Mouse (Mus musculus) forebrain, embryonic 16.5 days (tissue): Measurements from ENCODE around the gene Upf3a. TPM values are rescaled to one million over a fixed set of nuclear protein-coding genes. Genes with fewer than 3 reads are reported as not detected.

Experiments used
- ATAC-seq: fragments of 200-750 bp; cut with Nextera tagmentation; 2 replicates; pipeline ENCODE4 v1.8.0; 2017; ENCODE audit warnings: mild to moderate bottlenecking, moderate library complexity
- H3K27ac ChIP-seq: fragments of 300-500 bp; sonication (generic); 2 replicates; pipeline ENCODE4 v1.5.1; 2014; ENCODE audit warnings: low read length, control low read depth
- H3K27me3 ChIP-seq: fragments of 300-500 bp; sonication (generic); replicated peaks from 2 replicates; pipeline ENCODE4 v1.6.1; 2014; ENCODE audit warnings: low read length; ENCODE audit not compliant: control insufficient read depth, insufficient read depth
- H3K36me3 ChIP-seq: fragments of 300-500 bp; sonication (generic); 2 replicates; pipeline ENCODE4 v1.6.1; 2014; ENCODE audit not compliant: control insufficient read depth, insufficient read depth
- H3K4me1 ChIP-seq: fragments of 300-500 bp; sonication (generic); replicated peaks from 2 replicates; pipeline ENCODE4 v1.6.1; 2014; ENCODE audit warnings: low read length; ENCODE audit not compliant: control insufficient read depth, insufficient read depth
- H3K4me2 ChIP-seq: fragments of 300-500 bp; sonication (generic); 2 replicates; pipeline ENCODE4 v1.6.1; 2014; ENCODE audit warnings: mild to moderate bottlenecking, low read length, control low read depth
- H3K4me3 ChIP-seq: fragments of 300-500 bp; sonication (generic); replicated peaks from 2 replicates; pipeline ENCODE4 v1.5.1; 2014; ENCODE audit warnings: mild to moderate bottlenecking, low read length, control low read depth
- H3K9ac ChIP-seq: fragments of 300-500 bp; sonication (generic); replicated peaks from 2 replicates; pipeline ENCODE4 v1.6.1; 2014; ENCODE audit warnings: low read depth, low read length, control low read depth
- H3K9me3 ChIP-seq: fragments of 300-500 bp; sonication (generic); 2 replicates; pipeline ENCODE4 v1.6.1; 2016; ENCODE audit warnings: low read length; ENCODE audit not compliant: control insufficient read depth
- WGBS: fragments of 180-500 bp; shearing (Covaris S2); extraction: QIAGEN DNeasy Blood & Tissue Kit; methylation state at CpG from one replicate; pipeline ENCODE4 v1.1.7; 2014; 5-methylcytosine and 5-hydroxymethylcytosine counted together
- polyA plus RNA-seq: library from polyadenylated mRNA; unstranded; fragments of >200 nt; fragmentation: Nextera tagmentation; extraction: Ambion mirVana; gene quantifications from 2 replicates; pipeline ENCODE4 v1.2.1, GENCODE M21; 2015

Upf3a gene
- polyA plus RNA-seq, 1 experiment from 2014 or later = 44.7 TPM

- no peaks in the 10 kb centered on the region for H3K27me3 ChIP-seq
- peak overlapping the region; percentile 64 for H3K4me2 ChIP-seq
- H3K27ac ChIP-seq = peak overlapping the region; percentile 60; the same call in 1 of the 2 replicates
- H3K9me3 ChIP-seq = no peaks in the 10 kb centered on the region
- ATAC-seq = peak; percentile 61
- peak overlapping the region; percentile 87 for H3K4me3 ChIP-seq
- H3K36me3 ChIP-seq = peaks cover 13% of the 10 kb centered on the region
- H3K9ac ChIP-seq = peak overlapping the region; percentile 86
- WGBS = under 1% methylated on average over 38 of the region's 38 CpGs
- H3K4me1 ChIP-seq = peaks cover 17% of the 10 kb centered on the region
Measured at GRCm38 (mm10) chr8:13757805-13758727, 27.3 kb upstream of the Upf3a start.

DNA sequence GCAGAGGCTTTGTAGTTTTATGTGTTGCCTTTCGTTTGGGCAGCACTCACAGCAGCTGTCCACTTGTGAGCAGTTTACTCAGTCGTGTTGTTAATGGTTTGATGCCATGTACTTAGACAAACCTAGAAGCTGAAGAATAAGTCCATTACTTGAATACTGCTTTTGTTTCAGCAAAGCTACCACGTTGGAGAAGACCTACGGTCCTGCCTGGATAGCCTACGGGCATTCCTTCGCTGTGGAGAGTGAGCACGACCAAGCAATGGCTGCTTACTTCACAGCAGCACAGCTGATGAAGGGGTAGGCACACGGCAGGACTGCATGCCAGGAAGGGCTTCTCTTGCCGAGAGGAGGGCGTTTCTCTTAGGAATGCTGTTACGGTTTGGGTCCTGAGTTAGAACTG lies 16.2 kb upstream of the Upf3a start:
- H3K36me3 ChIP-seq = peaks cover 75% of the 10 kb centered on the region
- no peaks in the 10 kb centered on the region for H3K9me3 ChIP-seq
- H3K4me1 ChIP-seq = no peaks in the 10 kb centered on the region
- WGBS = 89% methylated on average over 11 of the region's 11 CpGs
- no peaks in the 10 kb centered on the region for H3K27me3 ChIP-seq
- no peak overlapping the region for H3K4me3 ChIP-seq
- no peak overlapping the region for H3K27ac ChIP-seq
- ATAC-seq = no peak
- no peak overlapping the region for H3K4me2 ChIP-seq
- no peak overlapping the region for H3K9ac ChIP-seq

DNA sequence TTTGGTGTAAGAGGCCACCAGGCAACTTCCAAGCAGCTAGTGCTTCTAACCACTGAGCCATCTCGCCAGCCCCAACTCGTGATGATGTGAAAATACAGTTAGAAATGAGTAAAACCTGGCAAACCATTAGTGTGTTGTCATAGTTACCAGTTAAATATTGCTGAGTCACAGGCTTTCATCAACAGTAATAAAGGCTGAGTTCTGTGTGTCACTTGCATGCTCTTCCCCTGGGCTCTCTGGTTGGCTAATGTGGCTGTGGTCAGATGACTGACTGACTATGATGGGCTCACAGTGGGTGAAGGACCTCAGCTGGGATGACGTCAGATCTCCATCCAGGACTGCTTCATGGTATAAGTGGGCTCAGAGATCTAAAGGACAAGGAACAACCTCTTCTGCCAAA lies 4.9 kb upstream of the Upf3a start:
- Histone ChIP-seq H3K9me3 (no peaks in the 10 kb centered on the region), H3K4me2 (no peak overlapping the region), H3K4me3 (no peak overlapping the region), H3K36me3 (peaks cover 35% of the 10 kb centered on the region), H3K27ac (no peak overlapping the region), H3K4me1 (peaks cover 7% of the 10 kb centered on the region), H3K27me3 (no peaks in the 10 kb centered on the region), H3K9ac (no peak overlapping the region)
- ATAC-seq = no peak
- WGBS = 82% methylated on average over 3 of the region's 3 CpGs

DNA sequence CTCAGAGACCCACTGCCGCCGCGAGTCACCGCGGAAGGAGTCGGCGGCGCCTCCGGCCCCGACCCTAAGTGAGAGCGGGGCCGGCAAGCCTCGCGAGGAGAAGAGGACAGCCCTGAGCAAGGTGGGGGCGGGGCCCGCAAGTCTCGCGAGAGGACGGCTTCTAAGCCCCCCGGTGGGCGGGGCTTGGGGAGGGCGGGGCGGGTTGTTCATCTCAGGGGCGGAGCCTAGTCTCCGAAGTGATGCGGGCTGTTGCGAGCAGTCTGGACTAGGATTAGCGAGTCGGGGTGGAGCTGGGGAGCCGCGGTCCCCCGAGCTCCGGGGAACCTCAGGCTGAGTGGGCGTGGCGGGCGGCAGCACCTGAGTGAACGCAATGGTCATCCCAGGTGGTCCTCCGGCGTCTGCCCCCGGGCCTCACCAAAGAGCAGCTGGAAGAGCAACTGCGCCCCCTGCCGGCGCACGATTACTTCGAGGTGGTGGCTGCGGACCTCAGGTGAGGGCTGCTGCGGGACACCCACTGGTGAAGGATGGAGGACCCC lies 417 bp downstream of the Upf3a start:
- ATAC-seq = peak; percentile 95
- H3K4me1 ChIP-seq = peaks cover 12% of the 10 kb centered on the region
- H3K27ac ChIP-seq = peak overlapping the region; percentile 94
- under 1% methylated on average over 46 of the region's 47 CpGs for WGBS
- H3K4me3 ChIP-seq = peak overlapping the region; percentile 78
- peak overlapping the region; percentile 84 for H3K9ac ChIP-seq
- H3K27me3 ChIP-seq = no peaks in the 10 kb centered on the region
- no peaks in the 10 kb centered on the region for H3K9me3 ChIP-seq
- H3K36me3 ChIP-seq = peaks cover 2% of the 10 kb centered on the region
- peak overlapping the region; percentile 77 for H3K4me2 ChIP-seq

GRCm38 (mm10) chr8:13789606-13790005 lies 4.2 kb downstream of the Upf3a start:
- Histone ChIP-seq H3K9me3 (no peaks in the 10 kb centered on the region), H3K4me2 (no peak overlapping the region), H3K27me3 (no peaks in the 10 kb centered on the region), H3K9ac (no peak overlapping the region), H3K4me3 (no peak overlapping the region), H3K36me3 (peaks cover 4% of the 10 kb centered on the region; the same call in 1 of the 2 replicates), H3K27ac (no peak overlapping the region), H3K4me1 (peaks cover 10% of the 10 kb centered on the region)
- 94% methylated on average over 8 of the region's 8 CpGs for WGBS
- ATAC-seq = no peak

DNA sequence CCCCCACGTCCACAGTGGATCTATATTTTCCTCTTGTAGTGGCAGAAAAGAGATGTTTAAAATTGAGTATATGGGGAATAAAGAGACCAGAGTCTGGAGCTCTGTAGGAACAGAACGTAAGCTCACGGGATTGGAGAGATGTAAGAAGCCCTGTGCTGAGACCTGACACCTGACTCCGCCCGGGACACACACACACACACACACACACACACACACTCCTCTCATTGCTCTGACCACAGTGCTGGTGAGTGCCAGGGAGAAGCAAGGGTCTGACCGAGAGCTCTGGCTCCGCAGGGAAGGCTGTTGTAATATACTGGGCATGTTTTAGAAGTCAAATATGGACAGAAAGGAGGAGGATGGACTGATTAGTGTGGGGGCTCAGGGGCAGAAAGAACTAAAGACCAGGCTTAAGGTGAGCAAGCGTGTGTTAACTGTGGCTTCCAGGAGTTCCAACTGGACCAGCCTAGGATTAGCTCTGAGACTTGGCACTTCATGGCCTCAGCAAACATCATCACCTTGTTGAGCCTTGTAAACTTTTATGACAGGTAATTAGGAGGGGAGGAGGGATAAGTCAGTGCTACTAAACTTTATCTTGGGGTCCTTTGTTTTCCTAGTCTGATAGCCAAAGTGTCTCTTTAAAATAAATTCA lies 7.8 kb downstream of the Upf3a start:
- ATAC-seq = no peak
- Histone ChIP-seq H3K27ac (no peak overlapping the region), H3K4me3 (no peak overlapping the region), H3K4me1 (no peaks in the 10 kb centered on the region), H3K9me3 (no peaks in the 10 kb centered on the region), H3K4me2 (no peak overlapping the region), H3K27me3 (no peaks in the 10 kb centered on the region), H3K9ac (no peak overlapping the region), H3K36me3 (peaks cover 14% of the 10 kb centered on the region)
- 95% methylated on average over 8 of the region's 8 CpGs for WGBS

DNA sequence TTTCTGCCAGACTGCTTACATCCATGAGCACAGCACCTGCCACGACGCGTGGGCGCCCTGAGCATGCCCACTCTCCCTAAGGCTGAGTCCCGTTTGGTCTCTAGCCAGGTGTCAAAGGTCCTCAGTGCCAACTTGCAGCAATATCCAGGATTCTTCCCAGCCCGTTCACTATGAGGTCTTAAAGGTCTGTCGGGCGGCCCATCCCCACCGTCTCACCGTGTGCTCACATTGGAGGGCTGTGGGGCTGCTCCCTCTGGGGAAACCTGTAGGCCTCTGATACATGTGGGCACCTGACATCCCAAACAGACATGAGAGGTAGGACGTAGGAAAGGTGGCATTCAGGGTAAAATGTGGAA lies 8.3 kb downstream of the Upf3a start:
- H3K4me1 ChIP-seq = no peaks in the 10 kb centered on the region
- WGBS = 94% methylated on average over 11 of the region's 11 CpGs
- H3K36me3 ChIP-seq = peaks cover 18% of the 10 kb centered on the region
- no peak for ATAC-seq
- H3K9ac ChIP-seq = no peak overlapping the region
- H3K9me3 ChIP-seq = no peaks in the 10 kb centered on the region
- H3K27ac ChIP-seq = no peak overlapping the region
- no peaks in the 10 kb centered on the region for H3K27me3 ChIP-seq
- no peak overlapping the region for H3K4me2 ChIP-seq
- no peak overlapping the region for H3K4me3 ChIP-seq

- Histone ChIP-seq H3K36me3 (peaks cover 14% of the 10 kb centered on the region), H3K4me2 (no peak overlapping the region), H3K27me3 (no peaks in the 10 kb centered on the region), H3K9ac (no peak overlapping the region), H3K9me3 (no peaks in the 10 kb centered on the region), H3K4me3 (no peak overlapping the region), H3K27ac (no peak overlapping the region), H3K4me1 (no peaks in the 10 kb centered on the region)
- 95% methylated on average over 5 of the region's 5 CpGs for WGBS
- no peak for ATAC-seq
Measured at GRCm38 (mm10) chr8:13797676-13798075, 12.3 kb downstream of the Upf3a start.

DNA sequence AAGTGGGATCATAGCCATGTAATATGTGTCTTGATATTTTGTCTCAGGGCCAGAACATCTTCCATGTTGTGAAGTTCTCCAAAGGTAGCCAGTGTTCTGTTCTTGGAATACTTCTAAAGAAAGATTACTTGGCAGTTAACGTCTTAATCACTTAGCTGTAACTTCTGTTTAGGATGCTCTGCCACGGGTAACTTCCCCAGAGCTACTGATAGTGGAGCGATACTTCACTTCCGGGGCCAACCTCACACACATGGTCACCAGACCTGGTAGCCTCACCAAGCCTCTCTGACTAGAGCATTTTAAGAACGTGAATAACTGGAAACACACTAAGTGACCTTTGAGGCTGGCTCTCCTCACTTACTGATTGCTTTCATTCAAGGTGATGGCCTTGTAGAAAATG lies 14.2 kb downstream of the Upf3a start:
- Histone ChIP-seq H3K9me3 (no peaks in the 10 kb centered on the region), H3K4me1 (no peaks in the 10 kb centered on the region), H3K4me3 (no peak overlapping the region), H3K27me3 (no peaks in the 10 kb centered on the region), H3K9ac (no peak overlapping the region), H3K36me3 (peaks cover 14% of the 10 kb centered on the region), H3K27ac (no peak overlapping the region), H3K4me2 (no peak overlapping the region)
- WGBS = 92% methylated on average over 5 of the region's 5 CpGs
- ATAC-seq = no peak
